ENCODE assay signal across 12 mouse cellular contexts in the genomic region with DNA sequence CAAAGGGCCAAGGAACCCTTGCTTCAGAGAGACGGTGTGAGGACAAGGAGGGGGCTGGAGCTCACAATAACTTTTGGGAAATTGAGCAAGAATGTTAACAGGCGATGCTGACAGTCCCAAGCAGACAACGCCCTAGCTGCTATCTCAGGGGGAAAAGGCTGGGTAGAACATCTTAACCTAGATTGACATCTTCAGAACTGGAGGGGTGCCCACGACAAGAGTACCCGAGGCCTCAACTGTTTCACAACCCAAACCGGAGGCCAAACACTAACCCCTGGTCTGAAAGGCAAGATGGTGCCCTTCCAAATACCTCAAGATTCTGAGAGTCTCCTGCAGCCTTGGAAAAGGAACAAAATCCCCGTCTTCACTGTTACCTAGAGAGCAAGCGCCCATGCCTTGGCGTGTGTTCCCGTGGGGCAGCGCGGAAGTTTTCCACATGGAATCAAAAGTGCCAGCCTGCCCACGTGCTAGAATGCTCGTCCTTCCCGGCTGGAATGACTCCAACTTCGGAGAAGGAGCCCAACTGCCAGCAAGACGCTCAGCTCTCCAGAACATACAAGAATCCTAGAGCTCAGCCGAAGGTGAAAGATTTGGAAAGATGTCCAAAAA. TPM values are rescaled to one million over a fixed set of nuclear protein-coding genes. Genes with fewer than 3 reads are reported as not detected.
DNase-seq lines count a peak whose midpoint lies in the region; ATAC-seq and TF ChIP-seq lines count a peak whose summit lies in the region.
"Had no signal": no experiment of that assay in that cellular context is flagged by ENCODE, and none has a peak within 500 bp of the region (broad histone marks: within the 10 kb centered on the region; RNA-seq: fewer than 3 reads in every experiment).

No protein-coding gene starts in this region.

- H3K4me2 ChIP-seq in kidney, embryonic 14.5 days (replicated peaks; ENCODE audit: low read depth, low read length): no peak overlapping the region
- no peak overlapping the region for H3K4me2 ChIP-seq in stomach, embryonic 16.5 days (ENCODE audit: low read depth, low read length)

- H3K9ac ChIP-seq in kidney, embryonic 14.5 days (ENCODE audit: low read depth, low read length): no peak overlapping the region
- no peak overlapping the region for H3K9ac ChIP-seq in stomach, embryonic 16.5 days (ENCODE audit: low read length)

- no peak overlapping the region for H3K4me3 ChIP-seq in kidney, adult 2 months (ENCODE audit: insufficient read depth, low read depth, low read length)
- no peak overlapping the region for H3K4me3 ChIP-seq in kidney, embryonic 14.5 days (ENCODE audit: low read length)
- no peak overlapping the region for H3K4me3 ChIP-seq in stomach, embryonic 16.5 days (replicated peaks; ENCODE audit: low read length)
- H3K4me3 ChIP-seq: forebrain, embryonic 10.5 days had no signal

- WGBS in kidney, adult 2 months: 64% methylated on average over 18 of the region's 18 CpGs
- 91% methylated on average over 18 of the region's 18 CpGs for whole genome bisulfite sequencing in kidney, embryonic 14.5 days
- 79% methylated on average over 18 of the region's 18 CpGs for WGBS in stomach, embryonic 16.5 days

- H3K27ac ChIP-seq in kidney, adult 2 months (ENCODE audit: insufficient read depth, low read depth, low read length): no peak overlapping the region
- no peak overlapping the region for H3K27ac ChIP-seq in kidney, embryonic 14.5 days (ENCODE audit: low read depth, low read length)
- 0 out of 2 replicates have a peak overlapping the region, but pooled peaks have one; percentile 43 for H3K27ac ChIP-seq in stomach, embryonic 16.5 days (ENCODE audit: low read length)
- H3K27ac ChIP-seq: macrophage had no signal

- peaks cover 59% of the 10 kb centered on the region for H3K4me1 ChIP-seq in kidney, adult 2 months (ENCODE audit: control insufficient read depth, insufficient read depth, low read length)
- H3K4me1 ChIP-seq in kidney, embryonic 14.5 days (ENCODE audit: control insufficient read depth, insufficient read depth, low read length): peaks cover 23% of the 10 kb centered on the region
- H3K4me1 ChIP-seq in stomach, embryonic 16.5 days (ENCODE audit: control insufficient read depth, insufficient read depth, low read length): peaks cover 73% of the 10 kb centered on the region

- H3K9me3 ChIP-seq in kidney, embryonic 14.5 days (ENCODE audit: control insufficient read depth, low read length): no peaks in the 10 kb centered on the region
- H3K9me3 ChIP-seq in stomach, embryonic 16.5 days (replicated peaks; ENCODE audit: control insufficient read depth, low read length): no peaks in the 10 kb centered on the region
- H3K9me3 ChIP-seq: forebrain, embryonic 10.5 days had no signal

- H3K36me3 ChIP-seq in kidney, adult 2 months (ENCODE audit: control insufficient read depth, insufficient read depth, low read length): no peaks in the 10 kb centered on the region
- no peaks in the 10 kb centered on the region for H3K36me3 ChIP-seq in kidney, embryonic 14.5 days (ENCODE audit: control insufficient read depth, insufficient read depth, low read length)
- no peaks in the 10 kb centered on the region for H3K36me3 ChIP-seq in stomach, embryonic 16.5 days (ENCODE audit: control insufficient read depth, insufficient read depth, low read length)

- TF ChIP-seq CTCF in kidney, adult 2 months (conservative IDR thresholded peaks at IDR 0.05; ENCODE audit: insufficient read depth, insufficient read length, low read depth, low read length): no peak

- no peak for TF ChIP-seq POLR2A in kidney, adult 2 months (IDR thresholded peaks at IDR 0.05; ENCODE audit: low read depth, low read length)

- H3K27me3 ChIP-seq in kidney, adult 2 months (replicated peaks; ENCODE audit: control insufficient read depth, insufficient read depth, low read length): no peaks in the 10 kb centered on the region
- no peaks in the 10 kb centered on the region for H3K27me3 ChIP-seq in kidney, embryonic 14.5 days (ENCODE audit: control insufficient read depth, insufficient read depth, low read length)
- H3K27me3 ChIP-seq in stomach, embryonic 16.5 days (ENCODE audit: control insufficient read depth, insufficient read depth, low read length): no peaks in the 10 kb centered on the region

- DNase-seq in adrenal gland, postnatal 10 days: peak; percentile 75
- DNase-seq in adrenal gland, postnatal 4 days (ENCODE audit: low spot score in 2 of 2): no peak
- peak; percentile 71 for DNase-seq in kidney, adult 2 months
- DNase-seq in right cerebral cortex, postnatal 14 days: peak; percentile 48
- no peak for DNase-seq in right cerebral cortex, postnatal 36 days (ENCODE audit: low spot score in 2 of 2)
- DNase-seq in thymus, postnatal 10 days (ENCODE audit: low spot score in 2 of 2): no peak
- DNase-seq: cerebellum, adult 11-12 months; gastrocnemius, postnatal 14 days had no signal

- ATAC-seq in kidney, embryonic 14.5 days (ENCODE audit: low FRiP score, low TSS enrichment): no peak
- ATAC-seq in stomach, embryonic 16.5 days (ENCODE audit: insufficient read depth, low FRiP score): no peak

RNA-seq across cellular contexts. Expression of a gene that starts 11.4 kb away (rescaled TPM):
- total RNA-seq in adrenal gland, postnatal 10 days (2021): 10 to 100 TPM; 19.2 to 24.9 TPM
- total RNA-seq in adrenal gland, postnatal 4 days (2021): 10 to 100 TPM; 30.2 to 34.8 TPM
- polyA plus RNA-seq in kidney, adult 2 months (2012; rRNA removed): 6.7 and 7.4 TPM in 2 replicates
- polyA plus RNA-seq in kidney, embryonic 14.5 days (2014; fragmentation: Nextera tagmentation; extraction: Ambion mirVana): 5.8 and 9.3 TPM in 2 replicates
- 8.7 and 9.4 TPM in 2 replicates for polyA plus RNA-seq in stomach, embryonic 16.5 days (2015; fragmentation: Nextera tagmentation; extraction: Ambion mirVana)

RNA-seq across cellular contexts. Expression of a gene that starts 59.0 kb away (rescaled TPM):
- under 1 TPM; 0.30 to 0.61 TPM for total RNA-seq in adrenal gland, postnatal 10 days (2021)
- 1 to 10 TPM in 1 of 2 experiments, under 1 TPM in 1; 0.92 to 1.0 TPM for total RNA-seq in adrenal gland, postnatal 4 days (2021)
- 0.05 TPM in 1 of 2 replicates, not detected in the other for polyA plus RNA-seq in kidney, adult 2 months (2012; rRNA removed)
- 0.24 and 0.51 TPM in 2 replicates for polyA plus RNA-seq in kidney, embryonic 14.5 days (2014; fragmentation: Nextera tagmentation; extraction: Ambion mirVana)
- polyA plus RNA-seq in stomach, embryonic 16.5 days (2015; fragmentation: Nextera tagmentation; extraction: Ambion mirVana): 0.70 and 0.71 TPM in 2 replicates

Comparison
In these comparisons a context has a peak if more than half of its experiments do, and no peak if none do; other contexts are left out.
1. DNase-seq: peak in adrenal gland, postnatal 10 days (single experiment), kidney, adult 2 months (single experiment) and right cerebral cortex, postnatal 14 days (single experiment); none in adrenal gland, postnatal 4 days (0 of 2), right cerebral cortex, postnatal 36 days (0 of 2) and thymus, postnatal 10 days (0 of 2).